Mouse (Mus musculus) left cerebral cortex, adult 9 months (tissue): ENCODE measurements around the gene Egln1.
A peak's percentile ranks its signal among the peaks of the same experiment; 100 is the strongest.

Experiments used
- DNase-seq, 2 experiments: peaks; one replicate each; pipeline ENCODE4 v3.0.0; 2022; ENCODE audit warnings: low spot score in 2 of 2

The Egln1 gene

DNA sequence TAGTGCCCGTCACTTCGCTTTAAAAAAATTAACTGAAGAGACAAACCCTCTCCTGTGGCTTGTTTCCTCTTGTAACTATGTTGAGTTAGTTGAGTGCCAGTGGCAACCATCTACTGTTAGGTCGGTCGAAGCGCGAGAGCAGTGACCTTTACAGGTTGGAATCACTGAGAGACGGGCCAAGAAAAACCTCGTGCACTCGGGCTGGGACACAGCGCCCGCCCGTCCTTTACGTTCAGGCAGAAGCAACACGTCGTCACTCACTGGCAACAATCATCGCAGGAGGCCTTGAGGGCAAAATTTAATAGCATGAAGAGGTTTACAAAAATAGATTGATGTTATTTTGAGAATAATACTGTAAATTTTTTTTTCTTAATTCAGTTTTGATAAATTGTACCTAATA lies 39.2 kb downstream of the Egln1 start:
- DNase-seq, result no peak

DNA sequence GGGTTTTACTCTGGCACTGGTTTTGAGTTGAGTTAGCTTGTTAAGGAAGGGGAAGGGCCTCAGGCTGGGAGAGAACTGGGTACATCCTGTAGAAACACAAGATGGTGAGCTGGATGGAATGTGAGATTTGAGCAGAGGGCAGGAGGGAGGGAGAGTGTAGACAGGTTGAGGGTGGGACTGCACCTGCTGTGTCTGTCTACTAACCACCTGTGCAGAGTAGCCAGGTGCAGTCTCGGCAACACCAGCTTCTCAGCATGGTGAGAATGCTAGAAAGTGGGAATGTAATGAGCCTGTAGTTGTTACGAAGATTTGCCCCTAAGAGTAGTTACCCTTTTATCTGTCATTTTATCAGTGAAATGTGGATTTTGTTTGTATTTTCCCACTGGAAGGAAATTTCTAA lies 43.6 kb downstream of the Egln1 start:
- no peak for DNase-seq

DNA sequence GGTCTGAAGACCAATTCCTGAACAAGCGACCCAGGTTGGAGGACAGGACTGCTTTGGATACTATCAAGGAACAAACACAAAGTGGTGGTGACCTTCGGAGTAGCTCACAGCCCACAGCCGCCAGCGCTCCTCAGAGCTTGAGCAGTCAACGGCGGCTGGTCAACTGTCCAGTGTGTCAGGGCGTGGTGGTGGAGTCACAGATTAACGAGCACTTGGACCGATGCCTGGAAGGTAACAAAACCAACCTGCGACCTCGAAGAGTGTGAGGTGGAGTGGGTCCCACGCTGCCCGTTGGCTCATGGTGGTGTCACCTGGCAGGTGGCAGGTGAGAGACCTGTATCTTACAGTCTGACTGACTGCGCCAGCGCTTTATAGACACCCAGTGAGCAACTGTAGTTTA lies 45.9 kb downstream of the Egln1 start:
- DNase-seq, result no peak

DNA sequence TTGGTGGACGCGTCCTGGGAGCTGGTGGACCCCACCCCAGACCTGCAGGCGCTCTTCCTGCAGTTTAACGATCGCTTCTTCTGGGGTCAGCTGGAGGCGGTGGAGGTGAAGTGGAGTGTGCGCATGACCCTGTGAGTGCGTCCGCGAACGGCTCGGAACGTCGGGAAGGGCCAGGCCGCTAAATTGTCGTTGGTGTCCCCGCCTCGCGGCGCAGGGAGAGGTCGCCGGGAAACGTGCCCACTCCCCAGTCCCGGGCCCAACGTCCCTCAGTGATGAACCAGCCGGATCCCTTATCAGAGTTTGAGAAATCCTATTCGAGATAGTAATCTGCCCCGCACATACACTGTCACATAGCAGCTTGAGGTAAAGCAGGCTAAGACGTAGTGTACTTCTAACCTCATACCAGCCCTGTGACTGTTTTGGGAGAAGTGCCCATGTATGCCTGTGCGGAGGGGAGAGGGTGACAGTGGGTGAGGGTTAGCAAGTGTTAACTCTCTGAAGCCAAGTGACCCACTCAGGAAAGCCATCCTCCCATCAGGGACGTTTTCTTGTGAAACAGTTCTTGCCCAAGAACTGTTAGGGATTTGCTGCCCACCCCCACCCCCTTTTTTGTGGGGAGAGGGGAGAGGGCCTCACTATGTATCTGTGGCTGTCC lies 50.7 kb downstream of the Egln1 start:
- no peak for DNase-seq

DNA sequence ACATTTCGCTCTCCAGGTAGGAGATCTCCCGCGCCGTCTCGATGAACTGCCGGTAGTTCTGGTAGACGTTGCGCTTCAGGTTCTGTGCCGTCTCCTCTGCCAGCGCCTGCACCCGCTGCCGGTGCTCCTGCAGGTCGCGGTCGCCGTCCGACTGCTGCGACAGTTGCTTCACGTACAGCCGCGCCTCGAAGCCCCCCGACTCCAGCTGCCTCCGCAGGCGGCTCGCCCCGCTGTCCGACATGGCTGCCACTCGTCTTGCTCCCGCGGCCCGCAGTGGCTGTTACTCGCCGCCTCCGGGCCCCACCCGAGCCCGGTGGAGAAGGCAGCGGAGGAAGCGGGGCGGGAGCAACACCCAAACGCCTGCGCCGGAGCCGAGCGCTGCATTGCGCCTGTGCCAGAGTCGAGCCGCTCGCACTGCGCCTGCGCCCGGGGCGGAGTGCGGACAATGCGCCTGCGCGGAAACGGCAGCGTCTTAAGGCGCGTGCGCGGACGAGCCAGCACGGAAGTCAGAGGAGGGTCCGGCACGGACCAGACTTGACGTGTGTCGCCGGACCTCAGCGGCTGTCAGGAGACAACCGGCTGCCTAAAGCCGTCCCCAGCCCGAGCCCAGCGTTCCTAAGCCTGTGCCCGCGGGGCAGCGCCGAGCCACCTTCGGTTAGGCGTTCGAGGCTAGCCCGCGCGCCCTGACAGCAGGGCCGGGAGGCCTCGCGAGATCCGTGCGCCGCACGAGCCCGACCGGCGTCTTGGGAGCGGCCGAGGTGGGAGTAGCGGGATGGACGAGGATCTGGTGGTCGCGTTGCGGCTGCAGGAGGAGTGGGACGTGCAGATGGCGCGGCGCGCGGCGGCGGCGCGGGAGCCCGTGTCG lies 51.5 kb downstream of the Egln1 start, which contains the start of the genes Exoc8 and Sprtn:
Gene Exoc8 (minus strand): TSS at position 320 of the 865 bp plus-strand sequence.
Gene Sprtn (plus strand): TSS at position 501 of the 865 bp plus-strand sequence.
- DNase-seq, result peak; percentile 85 to 97

DNA sequence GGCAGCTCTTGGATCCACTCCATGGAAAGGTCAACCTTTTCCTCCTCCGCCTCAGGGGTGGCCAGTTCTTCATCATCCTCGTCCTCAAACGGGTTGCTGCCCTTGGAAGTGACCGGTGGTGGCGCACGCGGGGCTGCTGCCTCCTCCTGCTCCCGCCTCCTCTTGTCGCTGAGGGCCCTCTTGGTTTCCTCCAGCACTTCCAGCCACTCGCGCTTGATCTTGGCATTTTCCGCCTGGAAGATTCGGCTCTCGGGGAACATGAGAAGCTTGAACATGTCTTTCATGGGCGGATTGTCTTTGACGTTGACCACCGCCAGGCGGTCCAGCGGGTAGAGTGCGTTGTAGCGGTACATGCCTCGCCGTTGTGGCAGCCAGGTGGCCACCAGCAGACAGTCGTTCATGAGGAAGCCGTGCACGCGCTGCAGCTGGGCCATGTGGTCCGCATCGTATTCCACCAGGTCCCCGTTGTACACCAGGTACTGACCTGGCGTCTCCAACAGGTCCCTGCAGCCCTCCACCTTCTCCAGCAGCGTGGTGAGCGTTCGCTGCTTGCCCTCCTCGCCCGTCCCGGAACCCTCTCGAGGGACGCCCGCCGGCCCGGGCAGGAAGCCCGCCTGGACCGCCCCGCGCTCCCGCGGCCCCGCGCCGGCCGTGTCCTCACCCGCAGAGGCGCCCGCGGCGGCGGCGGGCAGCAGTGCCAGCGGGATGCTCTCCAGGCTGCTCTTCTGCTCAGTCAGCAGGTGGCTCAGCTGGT lies 52.3 kb downstream of the Egln1 start:
- DNase-seq, result peak in 1 of 2 experiments; percentile 67

DNA sequence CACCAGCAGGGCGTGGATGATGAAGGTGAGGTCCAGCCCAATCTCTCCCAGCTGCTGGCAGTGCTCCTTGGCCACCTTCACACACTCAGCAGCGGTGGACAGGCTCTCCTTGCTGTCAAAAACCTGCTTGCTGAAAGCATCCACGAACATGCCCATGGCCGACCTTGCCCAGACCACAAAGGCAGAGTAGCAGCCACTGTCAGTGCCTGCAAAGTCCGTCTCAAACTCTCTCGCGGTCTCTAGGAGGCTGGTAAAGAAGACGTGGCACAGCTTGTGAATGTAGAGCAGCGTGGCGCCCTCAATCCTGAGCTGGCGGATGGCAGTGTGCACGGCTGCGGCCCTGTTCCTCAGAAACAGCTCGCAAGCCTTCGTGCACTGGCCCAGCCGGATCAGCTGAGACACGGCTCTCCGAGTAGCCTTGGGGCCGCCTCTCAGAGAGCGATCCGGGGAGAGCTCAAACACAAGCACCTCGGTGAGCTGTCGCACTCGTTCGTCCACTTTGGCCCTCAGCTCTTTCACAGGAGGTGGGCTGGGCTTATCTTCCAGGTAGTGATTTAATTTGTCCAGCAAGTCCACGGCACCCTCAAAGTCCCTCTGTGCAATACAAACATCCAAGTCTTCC lies 53.0 kb downstream of the Egln1 start:
- DNase-seq, result no peak

DNA sequence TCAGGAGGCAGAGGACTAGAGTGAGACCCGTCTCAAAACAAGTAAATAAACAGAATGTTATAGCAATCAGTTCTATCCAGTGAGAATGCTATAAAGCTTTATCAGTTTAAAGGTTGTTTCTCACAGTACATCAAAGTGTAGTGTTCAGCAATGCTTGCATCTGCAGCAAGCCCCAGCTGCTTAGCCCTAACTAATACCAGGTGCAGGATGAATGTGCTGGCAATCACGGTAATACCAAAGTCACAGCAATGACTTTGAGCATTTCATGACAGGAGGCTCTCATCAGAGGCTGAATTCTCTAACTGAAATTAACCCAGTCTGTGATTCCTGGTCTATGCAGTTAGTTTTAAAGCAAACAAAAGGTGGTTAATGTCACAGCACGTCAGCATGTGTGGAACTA lies 56.5 kb downstream of the Egln1 start:
- DNase-seq, result no peak

DNA sequence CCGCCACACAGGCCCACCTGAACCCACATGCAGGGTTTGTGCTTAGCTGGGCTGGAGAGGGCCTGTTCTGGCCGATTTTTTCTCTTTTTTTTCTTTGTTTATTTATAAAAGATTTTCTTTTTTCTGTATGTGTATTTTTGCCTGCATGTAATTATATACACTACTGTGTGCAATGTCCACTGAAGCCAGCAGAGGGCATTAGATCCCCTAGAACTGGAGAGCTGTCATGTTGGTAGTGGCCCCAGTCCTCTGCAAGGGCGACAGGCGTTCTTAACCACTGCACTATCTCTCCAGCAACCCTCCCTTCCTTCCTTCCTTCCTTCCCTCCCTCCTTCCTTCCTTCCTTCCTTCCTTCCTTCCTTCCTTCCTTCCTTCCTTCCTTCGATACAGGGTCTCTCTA lies 60.7 kb downstream of the Egln1 start:
- DNase-seq, result no peak

DNA sequence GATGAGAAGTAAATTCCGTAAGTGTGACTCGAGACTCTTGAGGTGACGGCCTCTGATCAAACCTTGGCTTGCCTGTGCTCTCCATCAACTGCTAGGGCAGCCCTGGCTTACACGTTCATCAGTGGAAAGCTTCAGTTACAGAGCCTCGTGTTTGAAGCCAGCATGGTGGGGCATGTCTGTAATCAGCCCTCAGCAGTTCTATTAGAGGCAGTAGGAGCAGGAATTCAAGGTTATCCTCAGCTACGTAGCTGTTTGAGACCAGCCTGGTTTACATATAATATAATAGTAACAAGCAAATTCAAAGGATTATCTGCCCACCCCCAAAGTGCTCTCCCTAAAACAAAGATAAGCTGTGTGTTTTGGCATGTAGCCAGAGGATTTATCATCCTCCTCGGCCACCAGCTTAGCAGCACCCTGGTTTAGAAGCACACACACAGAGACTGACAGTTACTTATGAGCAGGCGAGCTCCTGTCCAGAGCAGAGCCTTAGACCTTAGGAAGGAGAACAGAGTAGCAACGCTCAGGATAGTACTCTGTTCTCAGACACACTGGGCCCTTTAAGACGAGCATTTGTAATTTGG lies 70.1 kb downstream of the Egln1 start:
- DNase-seq, result no peak

DNA sequence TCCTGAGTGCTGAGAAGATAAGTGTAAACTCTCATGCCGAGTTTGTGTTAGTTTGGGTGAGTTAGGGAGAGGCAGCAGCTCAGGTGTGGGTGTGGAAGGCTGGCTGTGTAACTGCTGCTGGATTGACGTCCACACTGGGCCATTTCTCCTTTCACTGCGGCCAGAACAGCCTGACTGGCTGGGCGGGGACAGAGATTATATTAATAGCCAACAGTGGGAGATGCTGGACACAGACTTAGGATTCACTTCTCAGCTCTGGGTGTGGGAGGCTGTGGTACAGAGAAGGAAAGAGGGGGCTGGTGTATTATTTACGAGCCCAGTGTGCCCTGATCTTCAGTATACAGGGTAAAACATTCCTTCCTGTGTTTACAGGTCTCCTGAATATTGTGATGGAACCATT lies 71.0 kb downstream of the Egln1 start:
- DNase-seq, result no peak

DNA sequence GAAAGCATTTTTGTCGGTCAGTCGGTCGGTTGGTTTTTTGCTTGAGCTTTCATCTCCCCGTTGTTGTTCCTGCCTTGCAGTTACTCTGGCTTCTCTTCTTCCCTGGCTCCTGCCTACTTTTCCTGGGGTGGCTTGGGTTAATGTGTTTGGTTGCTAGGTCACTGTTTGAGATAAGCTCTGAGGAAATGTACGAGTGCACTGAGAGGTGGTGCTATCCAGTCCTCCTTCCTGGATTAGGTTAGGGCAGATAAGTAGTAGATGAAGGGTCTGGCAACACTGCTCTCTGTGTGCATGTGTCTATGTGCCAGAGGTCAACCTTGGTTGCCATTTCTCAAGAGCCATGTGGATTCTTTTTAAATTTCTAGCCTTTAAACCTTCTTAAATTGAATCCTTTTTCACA lies 76.4 kb downstream of the Egln1 start:
- DNase-seq, result no peak

DNA sequence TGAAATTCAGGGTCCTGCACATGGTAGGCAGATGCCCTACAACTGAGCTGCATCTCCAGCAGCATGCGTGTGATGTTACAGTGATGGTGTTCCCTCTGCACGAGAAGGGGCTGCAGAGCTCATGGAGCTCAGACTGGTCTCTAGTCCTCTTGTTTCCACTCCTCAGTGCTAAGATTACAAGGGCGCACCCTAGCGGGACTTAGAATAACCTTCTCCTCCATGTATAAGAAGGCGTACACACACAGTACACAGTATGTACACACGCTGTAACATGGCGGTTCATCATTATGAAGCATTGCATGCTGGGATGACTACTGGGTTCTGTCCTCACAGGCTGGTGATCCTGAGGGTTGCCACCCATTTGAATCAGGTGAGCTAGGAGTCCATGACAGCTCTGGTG lies 77.0 kb downstream of the Egln1 start:
- no peak for DNase-seq

DNA sequence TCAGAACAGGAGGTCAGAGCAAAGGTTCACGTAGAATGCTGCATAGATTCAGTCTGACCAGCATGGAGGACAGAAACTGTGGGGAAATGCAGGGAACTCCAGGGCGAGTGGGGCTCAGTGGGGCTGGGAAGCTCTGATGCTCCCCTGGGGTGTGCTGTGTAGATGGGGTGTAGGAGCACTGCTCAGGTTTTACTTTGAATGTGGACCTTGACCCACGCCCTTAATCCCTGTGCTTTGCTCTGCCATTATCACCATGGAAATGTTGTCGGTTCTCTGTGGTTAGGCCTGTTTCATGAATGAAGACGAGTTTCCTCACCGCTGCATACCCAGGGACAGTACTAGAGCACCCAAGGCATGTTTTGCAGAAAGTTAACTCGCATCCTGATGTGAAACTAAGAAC lies 77.7 kb downstream of the Egln1 start:
- no peak for DNase-seq

DNA sequence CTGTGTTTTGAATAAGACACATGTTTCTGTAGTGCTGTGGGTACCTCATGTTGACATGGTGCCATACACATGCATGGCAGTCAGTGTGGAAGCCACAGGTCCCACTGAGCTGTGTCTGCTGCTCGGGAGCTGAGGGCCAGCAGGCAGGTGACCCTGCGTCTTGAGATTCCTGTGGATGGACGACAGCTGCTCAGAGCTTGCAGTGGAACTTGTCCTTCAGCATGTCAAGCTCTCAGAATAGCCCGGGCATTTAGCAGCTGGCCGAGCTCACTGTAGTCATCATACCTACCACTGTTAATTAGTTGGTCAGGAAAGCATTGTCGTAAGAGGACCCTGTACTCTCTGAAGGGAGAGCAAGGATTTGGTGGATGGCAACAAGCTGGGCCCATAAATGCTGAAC lies 79.4 kb downstream of the Egln1 start:
- DNase-seq, result no peak

DNA sequence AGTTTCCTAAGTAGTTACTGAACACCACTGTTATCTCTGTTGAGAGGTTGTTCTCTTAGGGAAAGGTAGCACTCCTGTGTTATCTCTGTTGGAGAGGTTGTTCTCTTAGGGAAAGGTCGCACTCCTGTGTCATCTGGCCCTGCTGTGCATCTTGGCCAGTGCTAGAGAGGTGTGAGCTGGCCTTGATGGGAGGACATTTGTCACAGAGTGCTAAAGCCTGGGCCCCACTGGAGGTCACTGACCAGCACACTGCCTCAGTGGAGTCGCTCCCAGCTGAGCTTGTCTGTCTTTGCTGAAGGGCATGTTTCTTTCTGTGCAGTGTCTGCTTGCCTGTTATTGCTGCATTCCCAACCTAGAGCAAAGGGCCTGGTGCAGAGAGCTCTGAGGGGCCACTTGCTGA lies 82.0 kb downstream of the Egln1 start:
- no peak for DNase-seq

DNA sequence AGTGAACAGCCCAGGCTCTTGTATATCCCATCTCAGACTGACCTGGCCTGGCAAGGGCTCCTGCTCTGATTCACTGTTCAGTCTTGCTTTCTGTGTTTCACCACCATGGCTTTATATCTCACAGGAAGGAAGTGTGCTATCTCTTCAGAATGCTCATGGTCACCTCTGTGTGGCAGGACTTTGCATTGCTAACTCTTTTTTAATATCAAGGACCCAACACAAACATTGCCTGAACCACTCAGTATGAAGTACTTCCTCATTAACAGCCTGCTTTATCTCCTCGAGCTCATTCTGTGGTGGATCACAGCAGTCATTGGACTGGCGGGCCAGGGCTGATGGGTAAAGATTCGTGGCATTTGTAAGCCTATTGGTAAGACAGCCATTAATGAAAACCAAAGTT lies 82.5 kb downstream of the Egln1 start:
- no peak for DNase-seq

DNA sequence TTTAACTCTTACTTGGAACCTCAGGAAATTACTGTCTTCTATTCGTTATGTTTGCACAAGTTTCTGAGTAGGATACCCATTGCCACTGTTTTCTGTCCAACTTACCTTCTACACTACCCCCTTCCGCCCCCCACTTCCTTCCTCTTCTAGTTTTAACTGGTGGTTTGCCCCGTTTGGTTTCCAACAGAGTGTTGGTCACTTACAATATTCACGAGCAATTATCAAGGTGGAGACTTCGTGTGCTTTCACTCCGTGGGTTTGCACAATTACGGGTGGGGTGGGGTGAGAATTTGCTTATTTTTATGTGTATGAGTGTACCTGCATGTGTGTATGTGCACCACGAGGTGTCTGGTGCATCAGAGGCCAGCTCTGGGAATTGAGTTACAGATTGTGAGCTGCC lies 85.4 kb downstream of the Egln1 start:
- no peak for DNase-seq

DNA sequence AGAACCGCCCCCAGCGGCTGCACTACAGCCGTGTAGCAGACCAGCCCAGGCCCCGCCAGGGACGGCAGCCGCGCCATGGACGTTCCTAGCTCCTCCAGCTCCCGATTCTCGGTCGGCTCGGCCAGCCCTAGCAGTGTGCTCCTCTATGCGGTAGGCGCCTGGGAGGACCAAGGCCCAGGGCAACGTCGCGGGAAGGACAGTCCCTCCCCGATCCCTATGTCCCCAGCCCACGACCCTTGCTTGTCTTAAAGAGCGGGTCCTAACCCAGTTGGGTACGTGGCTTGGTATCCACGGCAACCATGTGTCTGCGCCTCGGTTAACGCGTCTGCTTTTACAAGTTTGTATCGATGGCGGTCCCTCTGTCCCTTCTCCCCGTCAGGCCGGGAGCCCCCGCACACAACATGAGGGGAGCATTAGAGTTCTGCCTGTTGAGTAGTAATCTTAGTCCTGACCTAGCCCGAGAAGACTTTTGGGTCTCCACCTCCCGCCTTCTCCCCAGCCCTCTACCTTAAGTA lies 85.9 kb downstream of the Egln1 start:
- no peak for DNase-seq

DNA sequence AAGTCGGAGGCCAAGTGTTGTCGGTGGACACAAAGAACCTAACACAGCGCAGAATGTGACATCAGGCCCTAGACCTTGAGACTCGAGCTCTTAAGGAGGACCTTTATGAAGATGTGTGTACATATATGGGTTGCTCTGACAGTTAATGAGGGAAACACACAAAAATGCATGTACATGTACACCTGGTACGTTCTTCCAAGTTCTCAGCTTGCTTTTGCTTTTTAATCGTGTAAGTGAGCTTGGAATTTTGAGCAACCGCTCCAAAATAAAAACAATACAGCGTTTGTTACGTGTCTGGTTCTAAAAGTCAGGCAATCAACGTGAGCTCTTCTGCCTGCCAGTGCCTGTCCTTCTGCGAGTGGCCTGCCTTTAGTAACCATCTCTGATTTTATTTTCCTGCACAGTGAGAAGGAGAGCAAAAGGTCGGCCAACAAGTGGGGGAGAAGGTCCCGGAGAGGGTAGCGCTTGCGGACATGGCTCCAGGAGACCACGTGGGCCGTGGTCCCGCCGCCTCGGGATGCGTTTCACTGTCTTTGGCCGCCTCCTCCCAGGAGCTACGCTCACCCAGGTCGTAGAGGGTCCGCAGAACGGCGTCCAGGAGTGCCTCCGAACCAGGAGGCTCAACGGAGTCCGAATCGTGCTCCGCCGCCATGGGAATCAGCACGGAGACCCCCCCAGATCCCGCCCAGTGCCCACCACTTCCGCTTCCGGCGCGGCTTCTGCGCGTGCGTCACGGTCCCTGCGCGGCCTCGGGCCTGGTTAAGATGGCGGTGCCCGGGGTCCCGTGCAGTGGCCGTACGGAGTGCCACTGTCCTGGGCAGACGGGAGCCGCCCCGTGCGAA lies 86.6 kb downstream of the Egln1 start, which contains the start of the genes Gnpat and 2810004N23Rik:
Gene Gnpat (plus strand): TSS at position 713 of the 842 bp plus-strand sequence.
Gene 2810004N23Rik (minus strand): TSS at position 800 of the 842 bp plus-strand sequence.
- peak; percentile 61 to 91 for DNase-seq
